Mouse (Mus musculus) ES-E14 (cell line): ENCODE measurements around the gene L3mbtl2.

Experiments
- CHD2 ChIP-seq: IDR thresholded peaks from 2 replicates; pipeline ENCODE4 v1.6.1; 2014; ENCODE audit warnings: mild to moderate bottlenecking, low read depth, low read length, inconsistent platforms
- HCFC1 ChIP-seq: IDR thresholded peaks from 2 replicates; pipeline ENCODE4 v1.6.1; 2012; ENCODE audit warnings: low read length, inconsistent platforms, borderline replicate concordance; ENCODE audit not compliant: insufficient read depth
- MAFK ChIP-seq: IDR thresholded peaks from 2 replicates; pipeline ENCODE4 v1.6.1; 2014; ENCODE audit warnings: mild to moderate bottlenecking, low read depth, low read length, inconsistent platforms; ENCODE audit not compliant: insufficient read depth

- no peak for TF ChIP-seq MAFK
- no peak for TF ChIP-seq HCFC1
- no peak for TF ChIP-seq CHD2
Observed at GRCm38 (mm10) chr15:81723653-81724052, 60.0 kb downstream of the L3mbtl2 start.
